Mouse (Mus musculus): Measurements from ENCODE around the gene Skp1a.

The Skp1a gene

DNA sequence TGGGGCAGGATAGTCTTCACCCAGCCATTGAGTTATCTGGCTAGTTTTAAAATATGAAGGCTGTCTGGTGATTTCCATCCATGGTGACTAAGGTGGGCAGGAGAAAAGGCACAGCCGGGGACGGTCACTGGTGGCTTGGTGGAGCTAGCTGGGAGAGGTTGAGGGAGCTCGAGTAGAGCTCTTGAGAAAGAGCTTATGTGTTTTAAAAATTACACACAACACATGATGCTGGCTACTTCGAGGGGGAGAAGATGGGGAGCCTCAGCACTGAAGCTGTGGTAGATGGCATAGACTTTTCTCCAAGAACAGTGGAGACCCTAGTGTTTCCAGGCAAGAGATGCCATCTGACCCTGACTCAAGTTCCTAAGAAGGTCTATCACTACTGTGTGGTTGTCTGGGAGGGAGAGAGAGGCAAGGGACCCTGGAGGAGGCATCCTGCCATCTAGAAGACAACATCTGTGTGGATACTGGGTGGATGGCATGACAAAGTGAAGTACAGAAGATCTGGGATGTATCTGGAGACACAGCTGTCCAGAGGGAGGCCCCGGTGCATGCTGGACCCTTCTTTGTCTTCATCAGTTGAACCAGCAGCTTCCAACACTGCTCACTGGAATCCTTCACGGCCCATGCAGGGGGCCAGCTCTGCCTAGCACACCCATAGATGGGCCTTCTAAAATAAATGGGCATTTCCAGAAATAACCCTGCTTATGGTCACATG, 45.8 kb downstream of the Skp1a start:
- DNase-seq (ENCODE audit: low read depth, low spot score): no peak

DNA sequence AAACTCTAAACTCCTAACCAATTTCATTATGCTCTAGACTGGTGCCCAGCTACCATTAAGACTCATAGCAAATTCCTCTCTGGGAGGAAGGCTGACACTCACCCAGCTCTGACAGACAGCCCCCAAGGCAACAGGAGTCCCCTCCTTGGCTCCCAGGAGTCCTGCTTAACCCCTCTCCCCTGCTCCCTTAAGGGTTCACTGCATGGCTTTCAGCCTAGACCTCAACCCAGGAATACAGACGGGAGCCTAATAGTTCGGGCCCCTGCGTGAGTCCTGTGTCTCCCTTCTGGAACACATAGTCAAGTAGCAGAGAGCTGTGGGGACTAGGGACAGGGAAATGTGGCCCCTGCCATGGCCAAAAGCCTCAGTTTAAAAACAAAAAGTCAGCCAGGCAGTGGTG, 46.4 kb downstream of the Skp1a start:
- DNase-seq (ENCODE audit: low read depth, low spot score): no peak

DNA sequence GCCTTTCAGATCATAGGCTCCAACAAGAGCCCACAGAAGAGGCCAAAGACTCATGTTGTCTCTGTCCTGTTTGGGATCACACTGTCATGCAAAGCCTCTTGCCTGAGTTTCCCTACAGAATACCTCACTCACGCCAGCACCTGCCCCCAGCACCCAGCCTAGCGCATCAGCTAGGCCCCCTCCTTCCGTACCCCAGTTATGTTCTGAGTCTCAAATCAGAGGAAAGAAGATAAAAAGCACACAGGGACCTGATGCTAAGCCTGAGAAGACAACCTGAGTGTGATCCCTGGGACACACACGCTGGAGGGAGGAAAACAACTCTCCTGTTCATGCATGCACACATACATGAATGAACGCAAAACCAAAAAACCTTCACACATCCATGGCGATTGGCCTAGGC, 47.2 kb downstream of the Skp1a start:
- no peak for DNase-seq (ENCODE audit: low read depth, low spot score)

- DNase-seq (ENCODE audit: low read depth, low spot score): peak; percentile 44
Measured at GRCm38 (mm10) chr11:52279611-52280145, 47.9 kb downstream of the Skp1a start.

DNA sequence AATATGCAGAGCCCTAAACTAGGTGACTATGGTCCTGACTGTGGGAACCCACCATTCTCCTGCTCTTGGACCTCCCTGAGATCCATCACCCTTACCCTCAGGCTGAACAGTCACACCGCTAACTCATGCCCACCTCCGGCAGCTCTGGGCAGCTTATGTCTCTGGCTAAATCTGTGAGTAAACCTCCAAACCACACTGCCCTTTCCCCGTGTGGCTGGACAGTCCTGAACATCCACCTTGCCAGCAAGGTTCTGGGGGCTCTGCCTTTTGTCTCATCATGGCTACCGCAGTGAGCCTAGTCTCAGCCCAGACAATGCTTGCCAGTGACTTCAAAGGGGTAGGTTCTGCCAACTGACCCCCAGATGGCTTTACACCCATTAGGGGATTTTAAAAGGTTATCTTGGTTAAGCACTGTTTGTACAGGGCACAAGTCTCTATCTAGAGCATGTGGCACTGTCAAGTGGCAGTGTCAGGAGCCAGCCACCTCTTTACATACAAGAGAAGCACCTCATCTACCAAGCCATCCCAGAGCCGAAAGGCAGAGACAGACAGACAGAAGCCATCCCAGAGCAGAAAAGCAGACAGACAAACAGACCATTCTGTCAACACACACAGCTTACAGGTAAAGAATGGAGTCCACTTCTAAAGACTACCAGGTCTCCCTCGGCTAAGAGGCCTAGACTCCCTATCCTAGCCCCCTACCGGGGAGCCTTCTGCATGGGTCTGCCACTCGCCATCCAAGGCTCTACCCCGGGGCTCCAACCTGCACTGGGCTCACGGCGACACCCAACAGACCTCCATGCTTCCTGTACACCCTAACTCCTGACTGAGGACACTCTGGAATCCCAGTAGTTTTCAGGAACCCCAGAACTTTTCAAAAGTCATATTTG, 49.0 kb downstream of the Skp1a start:
- peak; percentile 55 for DNase-seq (ENCODE audit: low read depth, low spot score)

- peak; percentile 42 for DNase-seq (ENCODE audit: low read depth, low spot score)
Measured at GRCm38 (mm10) chr11:52281568-52282328, 50.0 kb downstream of the Skp1a start.

- DNase-seq (ENCODE audit: low read depth, low spot score): peak; percentile 70
Measured at GRCm38 (mm10) chr11:52282420-52282773, 50.6 kb downstream of the Skp1a start.

DNA sequence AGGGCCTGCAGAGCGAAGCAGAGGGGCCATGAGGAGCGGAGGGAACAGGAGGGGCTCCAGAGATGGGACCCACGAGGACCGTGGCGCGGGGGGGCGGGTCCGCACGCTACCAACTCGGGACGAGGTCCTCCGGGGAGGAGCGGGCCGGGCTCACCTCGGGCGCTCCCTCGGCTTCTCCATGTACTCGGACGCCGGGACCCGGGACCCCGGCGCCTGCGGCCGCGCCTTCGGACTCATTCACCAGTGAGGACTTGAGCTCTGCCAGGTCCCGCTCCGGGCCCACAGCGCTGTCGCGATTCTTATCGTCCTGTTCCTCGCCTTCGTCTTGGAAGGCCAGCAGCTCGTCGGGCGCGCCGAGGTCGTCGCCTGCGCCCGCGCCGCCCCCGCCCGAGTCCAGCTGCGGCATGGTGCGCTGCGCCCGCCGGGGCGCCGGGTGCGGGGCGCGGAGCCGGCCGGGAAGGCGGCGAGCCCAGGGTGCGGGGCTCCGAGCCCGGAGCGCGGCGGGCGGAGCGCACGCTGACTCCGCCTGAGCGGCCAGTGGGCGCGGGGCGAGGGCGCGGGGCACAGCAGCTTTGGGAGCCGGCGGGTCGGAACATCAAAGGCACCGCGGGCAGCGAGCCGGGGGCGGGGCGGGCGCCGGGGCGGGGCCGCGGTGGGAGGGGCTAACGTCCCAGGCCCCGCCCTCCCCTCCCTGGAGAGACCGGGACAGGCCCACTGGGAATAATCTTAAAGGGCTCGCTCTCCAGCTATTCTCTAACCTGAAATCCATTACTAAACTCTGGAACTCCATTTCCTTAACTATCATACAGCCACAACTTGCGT, 51.2 kb downstream of the Skp1a start, which contains the start of gene Tcf7:
Gene Tcf7 (minus strand): TSS at position 241 of the 822 bp plus-strand sequence.
- peak; percentile 79 for DNase-seq (ENCODE audit: low read depth, low spot score)

- DNase-seq (ENCODE audit: low read depth, low spot score): peak; percentile 74
Measured at GRCm38 (mm10) chr11:52283596-52284571, 52.1 kb downstream of the Skp1a start.

DNA sequence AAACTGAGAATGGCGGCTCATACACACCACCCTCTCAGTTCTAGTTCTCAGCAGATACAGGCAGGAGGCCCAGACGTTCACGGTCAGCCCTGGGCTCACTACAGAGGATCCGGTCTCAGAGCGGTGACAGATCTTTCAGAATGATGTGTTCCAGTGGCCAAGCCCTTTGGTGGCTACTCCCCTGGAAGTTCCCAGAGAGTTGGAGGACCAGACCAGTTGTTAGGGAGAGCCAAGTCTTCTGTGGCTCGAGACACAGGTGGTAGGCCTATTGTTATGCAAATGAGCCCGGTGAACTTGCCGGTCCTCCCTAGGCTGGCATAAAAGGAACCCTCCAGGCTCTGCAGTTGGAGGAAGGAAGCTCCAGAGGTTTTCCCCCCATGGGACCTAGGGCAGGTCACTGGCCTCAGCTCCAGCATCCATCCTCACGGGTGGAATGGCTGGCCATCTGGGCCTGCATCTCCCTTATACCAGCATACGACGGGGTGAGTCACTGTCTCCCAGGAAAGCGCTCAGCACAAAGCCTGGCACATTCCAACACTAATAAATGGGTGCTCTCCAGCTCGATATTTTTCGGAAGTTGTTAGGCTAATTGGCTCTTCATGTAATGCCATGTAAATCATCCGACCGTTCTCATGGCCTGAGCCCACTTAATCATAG, 54.6 kb downstream of the Skp1a start:
- DNase-seq (ENCODE audit: low read depth, low spot score): no peak

DNA sequence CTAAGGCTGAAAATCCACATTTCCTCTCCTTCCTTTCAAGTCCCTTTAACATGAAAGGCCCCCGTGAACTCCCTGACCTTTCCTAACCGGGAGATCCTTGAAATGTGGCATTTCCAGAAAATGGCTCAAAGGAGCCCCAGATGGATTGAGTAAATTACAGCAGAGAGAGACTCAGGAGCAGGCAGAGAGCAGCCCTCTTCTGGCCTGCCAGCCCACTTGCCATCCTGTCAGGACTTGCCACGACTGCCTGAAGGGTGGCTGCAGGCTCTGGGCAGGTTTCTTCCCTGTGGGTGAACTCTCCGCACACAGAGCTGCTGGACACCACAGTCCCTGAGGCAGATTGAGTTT, 55.1 kb downstream of the Skp1a start:
- no peak for DNase-seq (ENCODE audit: low read depth, low spot score)

DNA sequence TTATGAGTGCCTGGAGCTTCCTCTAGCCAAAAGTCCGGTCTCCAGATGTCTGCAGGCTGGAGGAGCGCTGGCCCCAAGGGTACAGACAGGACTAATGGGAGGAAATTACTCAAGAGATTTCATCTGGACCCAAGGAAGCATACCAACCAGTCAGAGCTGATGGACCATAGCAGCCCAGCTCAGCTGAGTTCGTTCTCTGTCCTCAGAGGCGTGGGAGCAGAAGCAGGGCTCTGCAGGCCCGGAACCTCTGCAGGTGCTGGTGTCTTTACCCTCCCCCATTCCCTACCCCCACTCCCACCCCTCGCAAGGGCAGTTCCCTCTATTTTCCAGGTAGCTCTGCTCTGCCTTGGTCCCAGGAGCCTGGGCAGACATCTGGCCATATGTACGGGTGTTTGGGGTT, 60.6 kb downstream of the Skp1a start:
- no peak for DNase-seq (ENCODE audit: low read depth, low spot score)

DNA sequence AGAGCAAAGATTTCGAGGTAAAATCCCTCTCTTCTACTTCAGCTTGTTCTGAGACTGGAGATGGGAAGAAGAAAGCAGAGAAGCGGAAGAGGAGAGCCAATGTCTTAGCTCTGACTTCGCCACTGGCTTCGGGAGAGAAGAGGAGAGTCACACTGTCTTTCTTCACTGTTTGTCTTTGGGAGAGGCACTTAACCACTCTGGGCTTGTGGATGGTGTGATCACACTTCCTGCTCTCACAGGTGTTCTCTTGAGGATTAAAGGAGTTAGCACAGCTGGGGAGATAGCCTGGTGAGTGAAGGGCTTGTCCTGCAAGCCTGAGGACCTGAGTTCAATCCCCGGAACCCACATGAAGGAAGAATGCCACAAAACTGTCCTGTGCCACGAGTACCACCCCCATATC, 61.1 kb downstream of the Skp1a start:
- no peak for DNase-seq (ENCODE audit: low read depth, low spot score)

DNA sequence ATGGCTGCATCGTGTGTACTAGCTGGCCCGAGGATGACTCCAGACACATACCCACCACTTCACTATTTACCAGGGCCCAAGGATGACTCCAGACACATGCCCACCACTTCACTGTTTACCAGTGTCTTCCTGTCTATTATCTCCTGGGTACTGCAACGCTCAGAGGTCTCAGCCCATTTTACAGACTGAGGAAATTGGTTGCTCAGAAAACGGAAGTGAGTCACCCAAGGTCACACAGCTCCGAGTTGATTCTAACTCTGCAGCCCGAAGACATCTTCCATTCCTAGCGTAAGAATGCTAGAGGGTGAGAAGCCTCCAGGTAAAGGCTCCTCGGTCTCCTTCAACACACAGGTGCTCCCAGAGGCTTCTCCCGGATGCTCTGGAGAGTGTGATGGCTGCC, 62.3 kb downstream of the Skp1a start:
- peak; percentile 75 for DNase-seq (ENCODE audit: low read depth, low spot score)
